Mouse (Mus musculus) neural tube, embryonic 14.5 days (tissue): ENCODE measurements around the gene Glt28d2. TPM values are rescaled to one million over a fixed set of nuclear protein-coding genes. Genes with fewer than 3 reads are reported as not detected.
"Not testable (repeated sequence)": the region's sequence is repeated elsewhere in the genome, so short reads cannot be mapped to it uniquely, and the experiment has no call there.

Experiments used
- ATAC-seq: fragments of 200-750 bp; cut with Nextera tagmentation; 2 replicates; pipeline ENCODE4 v1.8.0; 2017; ENCODE audit warnings: low read depth, mild to moderate bottlenecking, moderate TSS enrichment, moderate library complexity
- H3K27ac ChIP-seq: fragments of 300-500 bp; sonication (generic); 2 replicates; pipeline ENCODE4 v1.5.1; 2014; ENCODE audit warnings: low read depth, mild to moderate bottlenecking, control low read depth, low read length, moderate library complexity, mixed read lengths
- H3K27me3 ChIP-seq: fragments of 300-500 bp; sonication (generic); 2 replicates; pipeline ENCODE4 v1.6.1; 2014; ENCODE audit warnings: low read length; ENCODE audit not compliant: control insufficient read depth, insufficient read depth
- H3K36me3 ChIP-seq: fragments of 300-500 bp; sonication (generic); 2 replicates; pipeline ENCODE4 v1.6.1; 2014; ENCODE audit warnings: low read length, mixed read lengths; ENCODE audit not compliant: control insufficient read depth, insufficient read depth
- H3K4me1 ChIP-seq: fragments of 300-500 bp; sonication (generic); 2 replicates; pipeline ENCODE4 v1.6.1; 2014; ENCODE audit warnings: low read length; ENCODE audit not compliant: control insufficient read depth, insufficient read depth
- H3K4me2 ChIP-seq: fragments of 300-500 bp; sonication (generic); 2 replicates; pipeline ENCODE4 v1.6.1; 2014; ENCODE audit warnings: mild to moderate bottlenecking, low read depth, low read length, control low read depth
- H3K4me3 ChIP-seq: fragments of 300-500 bp; sonication (generic); 2 replicates; pipeline ENCODE4 v1.5.1; 2014; ENCODE audit warnings: low read depth, low read length, control low read depth, mixed read lengths
- H3K9ac ChIP-seq: fragments of 300-500 bp; sonication (generic); replicated peaks from 2 replicates; pipeline ENCODE4 v1.6.1; 2014; ENCODE audit warnings: low read depth, mild to moderate bottlenecking, control low read depth, low read length, mixed read lengths
- H3K9me3 ChIP-seq: fragments of 300-500 bp; sonication (generic); 2 replicates; pipeline ENCODE4 v1.6.1; 2016; ENCODE audit warnings: low read length; ENCODE audit not compliant: control insufficient read depth
- WGBS: fragments of 180-500 bp; shearing (Covaris S2); extraction: QIAGEN DNeasy Blood & Tissue Kit; methylation state at CpG from one replicate; pipeline ENCODE4 v1.1.7; 2014; 5-methylcytosine and 5-hydroxymethylcytosine counted together
- polyA plus RNA-seq: library from polyadenylated mRNA; unstranded; fragments of >200 nt; fragmentation: Nextera tagmentation; extraction: Ambion mirVana; gene quantifications from 2 replicates; pipeline ENCODE4 v1.2.1, GENCODE M21; 2014

Glt28d2 gene
- polyA plus RNA-seq, 1 experiment from 2014 or later, result 0.27 TPM

DNA sequence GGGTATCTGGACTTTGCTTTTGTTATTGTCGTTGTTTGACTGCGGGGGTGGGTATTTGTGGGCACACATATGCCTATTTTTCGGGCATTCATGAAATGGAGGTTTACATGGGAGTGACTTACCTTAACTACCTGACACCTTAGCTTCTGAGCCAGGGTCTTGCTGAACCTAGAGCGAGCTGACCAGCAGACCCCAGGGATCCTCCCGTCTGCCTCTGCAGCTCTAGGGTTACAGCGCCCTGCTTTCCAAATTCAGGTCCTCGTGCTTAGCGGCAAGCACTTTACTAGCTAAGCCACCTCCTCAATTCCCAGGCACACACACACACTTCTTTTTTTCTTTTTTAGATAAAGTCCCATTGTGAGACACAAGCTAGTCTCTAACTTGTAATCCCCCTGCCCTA is 36.0 kb upstream of the Glt28d2 start:
- Histone ChIP-seq H3K27me3 (no peaks in the 10 kb centered on the region), H3K4me2 (no peak overlapping the region), H3K27ac (no peak overlapping the region), H3K9ac (no peak overlapping the region), H3K9me3 (no peaks in the 10 kb centered on the region), H3K36me3 (no peaks in the 10 kb centered on the region), H3K4me1 (no peaks in the 10 kb centered on the region), H3K4me3 (no peak overlapping the region)
- 76% methylated on average over 8 of the region's 8 CpGs for WGBS
- no peak for ATAC-seq

DNA sequence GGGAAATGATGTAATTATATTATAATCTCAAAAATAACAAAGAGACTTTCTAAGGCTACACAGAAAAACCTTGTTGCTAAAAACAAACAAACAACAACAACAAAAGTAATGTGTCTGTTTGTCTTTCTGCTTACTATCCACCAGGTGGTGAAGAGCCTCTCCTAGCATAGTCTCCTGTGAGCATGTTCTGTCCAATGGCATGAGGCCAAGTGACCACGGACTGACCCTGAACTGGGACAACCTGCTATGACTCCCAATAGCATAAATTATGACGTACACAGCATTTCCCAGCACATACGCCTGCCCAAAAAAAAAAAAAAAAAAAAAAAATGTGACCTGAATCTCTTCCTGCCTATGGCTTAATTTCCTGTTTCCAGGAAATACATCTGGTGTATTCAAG is 35.0 kb upstream of the Glt28d2 start:
- Histone ChIP-seq H3K4me1 (no peaks in the 10 kb centered on the region), H3K9me3 (no peaks in the 10 kb centered on the region), H3K27ac (no peak overlapping the region), H3K9ac (no peak overlapping the region), H3K36me3 (no peaks in the 10 kb centered on the region), H3K4me2 (no peak overlapping the region), H3K27me3 (no peaks in the 10 kb centered on the region), H3K4me3 (no peak overlapping the region)
- 64% methylated on average over 3 of the region's 3 CpGs for WGBS
- ATAC-seq, result no peak

DNA sequence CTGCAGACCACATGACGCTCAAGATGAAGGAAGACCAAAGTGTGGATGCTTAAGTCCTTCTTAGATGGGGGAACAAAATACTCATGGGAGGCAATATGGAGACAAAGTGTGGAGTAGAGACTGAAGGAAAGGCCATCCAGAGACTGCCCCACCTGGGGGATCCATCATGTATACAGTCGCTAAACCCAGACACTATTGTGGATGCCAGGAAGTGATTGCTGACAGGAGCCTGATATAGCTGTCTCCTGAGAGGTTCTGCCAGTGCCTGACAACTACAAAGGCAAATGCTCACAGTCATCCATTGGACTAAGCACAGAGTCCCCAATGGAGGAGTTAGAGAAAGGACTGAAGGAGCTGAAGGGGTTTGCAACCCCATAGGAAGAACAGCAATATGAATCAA is 33.4 kb upstream of the Glt28d2 start:
- not testable (repeated sequence) for H3K4me2 ChIP-seq, ATAC-seq, H3K9ac ChIP-seq, H3K4me3 ChIP-seq, H3K9me3 ChIP-seq, H3K27me3 ChIP-seq, H3K27ac ChIP-seq, H3K4me1 ChIP-seq, H3K36me3 ChIP-seq
- 84% methylated on average over 2 of the region's 2 CpGs for WGBS

DNA sequence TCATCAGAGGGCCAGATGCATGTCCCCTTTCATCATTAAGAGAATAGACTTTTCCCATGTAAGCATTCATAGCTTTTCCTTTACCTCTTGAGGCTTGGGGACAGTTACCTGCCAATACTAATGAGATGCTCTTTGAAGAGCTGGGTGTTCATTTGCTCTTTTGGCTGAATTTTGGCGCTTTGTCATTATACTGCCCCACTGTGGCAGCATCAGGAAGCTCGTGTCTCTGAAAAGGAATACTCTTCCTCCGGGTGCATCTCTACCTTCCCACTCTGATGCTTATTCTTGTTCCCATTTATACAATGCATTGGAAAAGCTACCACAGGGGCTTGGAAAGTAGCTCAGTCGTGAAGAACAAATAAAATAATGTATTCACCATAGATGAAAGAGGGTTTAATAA is 30.3 kb upstream of the Glt28d2 start:
- no peaks in the 10 kb centered on the region for H3K4me1 ChIP-seq
- no peak overlapping the region for H3K4me2 ChIP-seq
- no peak overlapping the region for H3K4me3 ChIP-seq
- H3K27ac ChIP-seq, result no peak overlapping the region
- no peaks in the 10 kb centered on the region for H3K9me3 ChIP-seq
- WGBS, result 10% methylated on average over 4 of the region's 4 CpGs
- no peak for ATAC-seq
- no peaks in the 10 kb centered on the region for H3K36me3 ChIP-seq
- H3K9ac ChIP-seq, result no peak overlapping the region
- H3K27me3 ChIP-seq, result no peaks in the 10 kb centered on the region

DNA sequence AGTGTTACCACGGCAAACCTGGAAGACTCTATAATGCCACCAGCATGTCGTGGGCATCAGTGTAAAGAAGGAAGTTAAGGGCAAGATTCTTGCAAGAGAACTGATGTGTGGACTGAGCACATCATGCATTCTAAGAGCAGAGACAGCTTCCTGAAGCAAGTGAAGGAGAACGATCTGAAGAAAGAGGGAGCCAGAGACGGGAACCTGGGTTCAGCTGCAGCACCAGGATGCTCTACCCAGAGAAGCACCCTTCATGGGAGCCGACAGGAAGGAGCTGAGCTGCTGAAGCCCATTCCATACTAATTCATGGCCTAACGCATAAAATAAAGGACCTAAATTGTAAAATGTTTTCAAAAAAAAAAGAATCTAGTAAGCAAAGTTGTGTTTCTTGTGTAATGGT is 27.5 kb upstream of the Glt28d2 start:
- no peaks in the 10 kb centered on the region for H3K4me1 ChIP-seq
- no peak overlapping the region for H3K27ac ChIP-seq
- H3K9ac ChIP-seq, result no peak overlapping the region
- H3K27me3 ChIP-seq, result no peaks in the 10 kb centered on the region
- H3K4me3 ChIP-seq, result no peak overlapping the region
- no peak overlapping the region for H3K4me2 ChIP-seq
- H3K36me3 ChIP-seq, result no peaks in the 10 kb centered on the region
- no peak for ATAC-seq
- WGBS, result 95% methylated on average over 6 of the region's 6 CpGs
- no peaks in the 10 kb centered on the region for H3K9me3 ChIP-seq

DNA sequence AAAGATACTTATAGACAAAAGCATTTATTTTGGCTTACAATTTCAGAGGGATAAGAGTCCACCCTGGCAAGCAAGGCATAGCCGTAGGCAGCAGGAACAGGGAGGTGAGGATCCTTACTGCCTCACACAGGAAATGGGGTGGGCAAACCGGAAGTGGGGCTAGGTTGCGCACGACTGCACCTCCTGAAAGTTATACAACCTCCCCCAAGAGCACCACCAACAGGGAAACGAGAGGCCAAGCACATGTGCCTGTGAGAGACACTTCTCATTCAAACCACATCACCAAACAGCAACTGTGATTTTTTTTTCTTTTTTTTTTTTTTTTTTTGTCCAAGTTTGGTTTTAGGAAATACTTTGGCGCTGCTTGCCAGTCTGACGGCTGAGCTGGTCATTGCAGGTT is 19.8 kb upstream of the Glt28d2 start:
- Histone ChIP-seq H3K27ac (no peak overlapping the region), H3K9ac (no peak overlapping the region), H3K27me3 (no peaks in the 10 kb centered on the region), H3K4me2 (no peak overlapping the region), H3K9me3 (no peaks in the 10 kb centered on the region), H3K4me3 (no peak overlapping the region), H3K36me3 (no peaks in the 10 kb centered on the region), H3K4me1 (no peaks in the 10 kb centered on the region)
- WGBS, result 54% methylated on average over 7 of the region's 7 CpGs
- ATAC-seq, result no peak

DNA sequence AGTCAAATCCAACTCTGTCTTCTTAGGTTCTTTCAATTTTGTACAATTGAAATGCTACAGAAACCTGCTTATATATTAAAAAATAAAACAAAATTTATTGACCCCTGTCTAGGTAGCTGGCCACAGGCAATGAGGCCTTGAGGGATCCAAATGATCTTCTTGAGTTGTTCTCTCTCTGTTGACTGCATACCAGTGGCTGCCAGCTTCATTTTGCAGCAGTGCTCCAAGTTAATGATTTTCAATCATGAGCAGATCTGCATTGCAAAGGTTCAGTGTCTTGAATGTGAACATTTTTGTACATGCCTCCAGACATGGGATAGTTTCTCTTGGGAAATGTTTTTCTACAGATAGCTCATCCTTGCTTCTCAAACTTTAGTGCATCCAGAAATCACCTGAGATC is 17.1 kb upstream of the Glt28d2 start:
- Histone ChIP-seq H3K9me3 (no peaks in the 10 kb centered on the region), H3K4me1 (no peaks in the 10 kb centered on the region), H3K4me3 (no peak overlapping the region), H3K4me2 (no peak overlapping the region), H3K9ac (no peak overlapping the region), H3K27me3 (no peaks in the 10 kb centered on the region), H3K36me3 (no peaks in the 10 kb centered on the region), H3K27ac (no peak overlapping the region)
- ATAC-seq, result no peak

DNA sequence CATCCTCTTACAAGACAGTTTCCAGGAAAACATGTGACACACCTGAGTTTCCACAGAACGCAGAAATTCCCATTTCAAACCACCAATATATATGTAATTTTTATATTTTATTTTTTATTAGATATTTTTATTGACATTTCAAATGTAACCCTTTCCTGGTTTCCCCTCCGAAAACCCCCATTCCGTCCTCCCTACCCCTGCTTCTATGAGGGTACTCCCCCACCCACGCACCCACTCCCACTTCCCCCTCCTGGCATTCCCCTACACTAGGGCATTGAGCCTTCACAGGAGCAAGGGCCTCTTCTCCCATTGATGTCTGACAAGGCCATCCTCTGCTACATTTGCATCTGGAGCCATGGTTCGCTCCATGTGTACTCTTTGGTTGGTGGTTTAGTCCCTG is 7.7 kb upstream of the Glt28d2 start:
- no peaks in the 10 kb centered on the region for H3K36me3 ChIP-seq
- H3K9me3 ChIP-seq, result no peaks in the 10 kb centered on the region
- no peaks in the 10 kb centered on the region for H3K27me3 ChIP-seq
- H3K4me1 ChIP-seq, result no peaks in the 10 kb centered on the region
- H3K4me2 ChIP-seq, result no peak overlapping the region
- no peak overlapping the region for H3K27ac ChIP-seq
- ATAC-seq, result no peak
- no peak overlapping the region for H3K9ac ChIP-seq
- H3K4me3 ChIP-seq, result no peak overlapping the region
- 96% methylated on average over 5 of the region's 5 CpGs for WGBS

DNA sequence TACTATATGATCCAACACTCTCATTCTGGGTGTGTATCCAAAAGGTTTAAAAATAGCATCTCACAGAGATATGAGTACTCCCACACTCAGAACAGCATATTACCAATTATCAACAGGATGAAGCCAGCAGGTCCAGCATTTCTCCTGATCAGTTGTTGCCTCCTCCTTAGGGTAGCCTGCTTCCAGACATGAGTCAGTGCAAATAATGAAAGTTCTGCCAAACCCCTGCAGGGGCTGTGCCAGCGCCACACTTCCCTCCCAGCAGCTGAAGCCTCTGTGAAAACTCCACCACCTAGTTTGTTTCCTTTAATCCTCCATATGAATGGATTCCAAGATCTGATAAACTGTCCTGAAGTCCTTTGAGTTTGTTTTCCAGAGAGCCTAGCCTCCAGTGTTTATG is 4.3 kb upstream of the Glt28d2 start:
- Histone ChIP-seq H3K36me3 (no peaks in the 10 kb centered on the region), H3K9me3 (no peaks in the 10 kb centered on the region), H3K4me1 (0 out of 2 replicates have a peak, but pooled peaks cover 5% of the 10 kb centered on the region), H3K4me3 (no peak overlapping the region), H3K27me3 (peaks cover 15% of the 10 kb centered on the region), H3K27ac (no peak overlapping the region), H3K4me2 (no peak overlapping the region), H3K9ac (no peak overlapping the region)
- WGBS, result 77% methylated on average over 1 of the region's 1 CpGs
- no peak for ATAC-seq

DNA sequence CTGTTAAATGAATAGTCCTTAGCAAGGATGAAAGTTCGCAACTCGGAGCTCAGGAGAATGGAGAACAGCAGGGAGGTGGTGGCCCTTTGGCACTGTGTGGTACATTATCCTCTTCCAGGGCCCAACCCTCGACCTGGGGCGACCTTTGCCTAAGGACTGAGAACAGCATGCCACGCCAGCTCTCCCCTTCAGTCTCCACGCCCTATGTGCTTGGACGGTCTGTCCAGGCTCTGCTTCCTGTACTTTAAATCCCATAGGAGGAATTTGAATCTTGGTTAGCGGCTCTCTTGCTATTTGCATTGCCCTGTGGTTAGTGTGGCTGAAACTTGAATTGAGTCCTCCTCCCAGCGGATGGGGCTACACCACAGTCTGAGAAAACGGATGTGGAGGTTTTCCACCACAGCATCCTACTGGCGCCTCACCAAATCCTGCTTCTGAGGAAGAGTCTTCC is 930 bp upstream of the Glt28d2 start:
- no peak overlapping the region for H3K4me3 ChIP-seq
- H3K27me3 ChIP-seq, result peaks cover 18% of the 10 kb centered on the region
- H3K27ac ChIP-seq, result no peak overlapping the region
- no peaks in the 10 kb centered on the region for H3K9me3 ChIP-seq
- H3K4me1 ChIP-seq, result 0 out of 2 replicates have a peak, but pooled peaks cover 5% of the 10 kb centered on the region
- no peak overlapping the region for H3K9ac ChIP-seq
- ATAC-seq, result no peak
- peak overlapping the region; percentile 86 for H3K4me2 ChIP-seq
- WGBS, result 11% methylated on average over 11 of the region's 11 CpGs
- no peaks in the 10 kb centered on the region for H3K36me3 ChIP-seq
